Mouse (Mus musculus): ENCODE measurements around the gene Slc25a25. TPM values are rescaled to one million over a fixed set of nuclear protein-coding genes. Genes with fewer than 3 reads are reported as not detected.

The Slc25a25 gene
- total RNA-seq, 2 experiments from 2014 or later = 65.2 to 79.1 TPM

DNA sequence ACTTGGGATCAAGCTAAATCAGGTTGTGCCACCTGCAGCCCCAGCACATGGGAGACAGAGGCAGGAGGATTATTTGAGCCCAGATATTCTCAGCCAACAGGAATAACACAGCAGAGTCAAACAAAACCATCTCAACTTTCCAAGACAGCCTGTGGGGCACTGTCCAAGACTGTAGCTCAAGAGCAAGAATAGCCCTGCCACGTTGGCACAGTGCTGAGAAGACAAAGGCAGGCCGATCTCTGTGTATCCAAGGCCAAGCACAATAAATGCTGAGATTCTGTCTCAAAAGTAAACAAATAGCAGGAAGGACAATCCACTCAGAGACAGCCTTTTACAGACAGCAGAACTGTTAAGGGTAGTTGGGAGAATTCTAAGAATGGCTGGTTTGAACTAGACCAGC, 11.1 kb downstream of the Slc25a25 start:
- Histone ChIP-seq H3K4me3 (no peak overlapping the region), H3K27ac (no peak overlapping the region)
- intact Hi-C loops (cut with DNase I) = no loop called here
- no peak for TF ChIP-seq CTCF (IDR thresholded peaks at IDR 0.05)
- no peak for DNase-seq (ENCODE audit: extremely low spot score in 1 of 2, low spot score in 2 of 2)

- H3K4me3 ChIP-seq = no peak overlapping the region
- intact Hi-C loops (cut with DNase I) = no loop called here
- H3K27ac ChIP-seq = no peak overlapping the region
- no peak for TF ChIP-seq CTCF (IDR thresholded peaks at IDR 0.05)
- no peak for DNase-seq (ENCODE audit: extremely low spot score in 1 of 2, low spot score in 2 of 2)
Measured at GRCm38 (mm10) chr2:32439177-32439576, 12.1 kb downstream of the Slc25a25 start.

DNA sequence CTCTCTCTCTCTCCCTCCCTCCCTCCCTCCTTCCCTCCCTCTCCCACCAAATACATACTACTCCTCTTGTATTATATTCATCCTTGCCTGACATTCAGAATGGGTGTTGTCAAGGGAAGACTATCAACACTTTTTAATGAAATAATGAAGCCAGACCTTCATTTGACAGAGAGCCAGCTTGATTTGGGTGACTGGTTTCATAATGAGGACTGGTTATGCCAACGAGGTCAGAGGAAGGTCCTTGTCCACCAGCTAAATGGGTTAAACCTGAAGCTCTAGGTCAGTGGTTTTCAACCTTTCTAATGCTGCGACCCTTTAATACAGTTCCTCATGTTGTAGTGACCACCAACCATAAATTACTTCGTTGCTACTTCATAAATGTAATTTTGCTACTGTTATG, 12.5 kb downstream of the Slc25a25 start:
- H3K4me3 ChIP-seq = no peak overlapping the region
- TF ChIP-seq CTCF (IDR thresholded peaks at IDR 0.05) = no peak
- no peak overlapping the region for H3K27ac ChIP-seq
- no peak for DNase-seq (ENCODE audit: extremely low spot score in 1 of 2, low spot score in 2 of 2)
- intact Hi-C loops (cut with DNase I) = no loop called here

GRCm38 (mm10) chr2:32437612-32438166, 13.6 kb downstream of the Slc25a25 start:
- 0 out of 2 replicates have a peak overlapping the region, but pooled peaks have one; percentile 12 for H3K27ac ChIP-seq
- intact Hi-C loops (cut with DNase I) = no loop called here
- TF ChIP-seq CTCF (IDR thresholded peaks at IDR 0.05) = no peak

GRCm38 (mm10) chr2:32436686-32437372, 14.4 kb downstream of the Slc25a25 start:
- H3K4me3 ChIP-seq = no peak overlapping the region
- H3K27ac ChIP-seq = 0 out of 2 replicates have a peak overlapping the region, but pooled peaks have one; percentile 12
- TF ChIP-seq CTCF (IDR thresholded peaks at IDR 0.05) = no peak
- intact Hi-C loops (cut with DNase I) = no loop called here
- no peak for DNase-seq (ENCODE audit: extremely low spot score in 1 of 2, low spot score in 2 of 2)

More at GRCm38 (mm10) chr2:32437612-32438166, 13.6 kb downstream of the Slc25a25 start:
- no peak overlapping the region for H3K4me3 ChIP-seq
- DNase-seq (ENCODE audit: extremely low spot score in 1 of 2, low spot score in 2 of 2) = no peak

DNA sequence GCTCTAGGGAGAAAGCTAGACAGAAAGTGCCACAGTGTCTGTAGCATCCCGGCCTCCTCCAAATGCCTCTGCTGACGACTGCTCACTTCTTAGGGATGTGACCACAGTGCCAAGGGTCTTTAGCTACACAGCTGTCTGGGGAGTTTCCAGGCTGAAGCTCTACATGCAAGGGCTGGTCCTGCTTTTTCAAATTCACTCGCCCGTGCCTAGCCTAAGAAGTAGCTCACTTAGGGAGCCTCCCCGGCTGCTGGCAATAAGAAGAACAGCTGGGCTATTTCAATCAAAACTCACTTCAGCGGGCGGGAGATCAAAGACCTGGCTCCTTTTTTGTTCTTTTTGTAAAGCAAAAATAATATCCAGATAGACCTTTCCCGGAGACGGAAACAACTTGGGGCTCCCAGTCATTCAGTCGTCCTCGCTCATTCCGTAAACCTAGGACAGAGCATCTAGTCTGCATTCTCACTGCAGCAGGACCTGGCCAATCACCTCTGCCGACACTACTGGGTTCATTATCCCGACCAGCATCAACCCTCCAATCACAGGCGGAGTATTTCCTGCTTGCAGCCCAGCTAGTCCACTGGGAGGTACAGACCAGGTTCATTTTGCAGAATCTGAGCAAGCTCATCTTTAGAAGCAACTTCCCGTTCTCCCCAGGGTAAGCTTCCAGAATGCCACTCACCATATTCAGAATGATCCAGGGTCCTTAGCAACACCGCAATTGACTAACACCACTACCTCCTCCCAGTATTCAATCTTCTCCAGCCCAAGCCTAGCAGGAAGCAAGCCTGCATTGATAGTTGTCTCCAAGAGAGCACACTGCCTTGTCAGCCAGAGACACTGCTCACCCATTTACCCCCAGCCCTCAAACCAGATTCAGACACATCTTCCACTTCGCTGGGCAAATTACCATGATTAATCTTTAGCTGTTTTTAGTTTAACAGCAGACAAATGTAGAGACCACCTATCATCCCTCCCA, 20.3 kb downstream of the Slc25a25 start:
- DNase-seq (ENCODE audit: extremely low spot score in 1 of 2, low spot score in 2 of 2) = peak; percentile 81 to 84
- intact Hi-C loops (cut with DNase I) = loop anchor here (2.0 kb wide), 1 partner anchor 20 kb away; the partner anchor contains the start of genes Naif1 and Slc25a25

DNA sequence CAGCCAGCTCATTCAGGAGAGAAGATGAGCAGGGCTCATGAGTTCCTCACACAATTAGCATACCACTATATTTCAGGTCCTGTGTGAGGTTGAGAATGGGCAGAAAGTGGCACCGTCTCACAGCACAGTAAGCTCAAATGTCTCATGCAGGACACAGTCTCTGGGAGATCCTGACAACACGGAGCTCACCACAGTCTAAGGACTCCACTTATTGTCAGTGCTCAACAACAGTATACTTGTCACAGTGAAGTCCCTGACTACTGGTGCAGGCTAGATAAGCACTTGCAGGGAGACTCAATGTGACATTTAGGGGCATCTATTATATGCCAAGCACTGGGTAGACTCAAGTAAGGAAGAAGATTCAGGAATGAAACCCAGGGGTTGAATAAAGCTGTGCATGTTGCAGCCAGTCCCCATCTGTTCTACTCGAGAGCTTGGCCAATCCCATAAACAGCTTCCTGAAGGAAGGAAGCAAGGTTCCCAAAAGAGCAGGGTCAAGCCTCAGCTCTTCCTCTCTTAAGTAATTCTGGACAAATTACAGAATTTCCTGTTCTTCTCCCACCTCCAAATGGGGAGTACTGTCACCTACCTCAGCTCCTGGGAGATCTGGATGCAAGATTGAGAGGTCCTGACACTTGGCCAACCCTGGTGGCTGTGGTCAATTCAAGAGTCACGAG, 21.9 kb downstream of the Slc25a25 start:
- intact Hi-C loops (cut with DNase I) = no loop called here
- H3K27ac ChIP-seq = peak overlapping the region; percentile 72; the same call in 1 of the 2 replicates
- TF ChIP-seq CTCF (IDR thresholded peaks at IDR 0.05) = no peak
- peak overlapping the region; percentile 59 for H3K4me3 ChIP-seq
- DNase-seq (ENCODE audit: extremely low spot score in 1 of 2, low spot score in 2 of 2) = no peak

More for the DNA sequence above, 20.3 kb downstream of the Slc25a25 start:
- H3K4me3 ChIP-seq = peak overlapping the region; percentile 59
- TF ChIP-seq CTCF (IDR thresholded peaks at IDR 0.05) = no peak
- peak overlapping the region; percentile 90 for H3K27ac ChIP-seq

DNA sequence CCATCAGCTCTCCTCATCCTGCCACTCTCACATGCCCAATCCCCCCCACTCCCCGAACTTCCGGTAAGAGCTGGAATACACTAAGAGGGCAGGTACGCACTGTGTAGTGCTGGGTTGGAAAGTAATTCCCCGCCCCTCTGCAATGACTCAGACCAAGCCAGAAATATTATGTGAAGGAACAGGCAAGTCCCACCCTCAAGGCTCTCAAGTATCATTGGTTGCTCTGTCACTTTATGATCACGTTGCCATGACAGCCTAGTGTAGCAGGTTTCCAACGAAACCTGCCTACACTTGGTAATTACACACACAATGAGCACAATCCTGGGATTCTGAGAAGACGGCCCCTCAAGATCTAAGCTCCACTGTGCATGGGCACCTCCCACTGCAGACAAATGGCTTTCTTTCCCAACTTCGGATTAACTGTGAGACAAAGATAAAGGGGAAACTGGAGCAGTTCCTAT, 23.0 kb downstream of the Slc25a25 start:
- Histone ChIP-seq H3K4me3 (peak overlapping the region; percentile 59), H3K27ac (peak overlapping the region; percentile 72)
- intact Hi-C loops (cut with DNase I) = no loop called here
- peak; percentile 47 to 65 for DNase-seq (ENCODE audit: extremely low spot score in 1 of 2, low spot score in 2 of 2)
- TF ChIP-seq CTCF (IDR thresholded peaks at IDR 0.05) = no peak

DNA sequence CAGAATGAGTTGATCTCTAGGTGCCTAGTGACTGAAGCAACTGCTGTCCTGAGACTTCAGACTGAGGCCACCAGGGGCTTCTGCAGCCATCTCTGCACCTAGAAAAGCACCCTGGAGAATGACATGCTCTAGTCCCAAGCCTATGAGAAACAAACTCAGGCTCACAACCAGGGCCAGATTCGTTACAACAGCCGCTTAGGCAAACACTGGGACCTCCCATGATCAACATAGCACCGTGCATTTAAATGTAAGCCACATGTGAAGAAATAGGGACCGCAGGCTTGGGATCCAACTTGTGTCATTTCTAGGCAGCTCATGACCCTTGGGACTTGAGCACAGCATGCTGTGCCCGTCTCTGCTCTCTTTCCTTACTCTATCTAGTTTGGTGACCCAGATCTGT, 23.5 kb downstream of the Slc25a25 start:
- TF ChIP-seq CTCF (IDR thresholded peaks at IDR 0.05) = no peak; the same call in 1 of the 2 replicates
- no peak for DNase-seq (ENCODE audit: extremely low spot score in 1 of 2, low spot score in 2 of 2)
- Histone ChIP-seq H3K4me3 (peak overlapping the region; percentile 59), H3K27ac (peak overlapping the region; percentile 5; the same call in 1 of the 2 replicates)
- intact Hi-C loops (cut with DNase I) = no loop called here

GRCm38 (mm10) chr2:32426141-32426540, 25.1 kb downstream of the Slc25a25 start:
- DNase-seq (ENCODE audit: extremely low spot score in 1 of 2, low spot score in 2 of 2) = no peak
- intact Hi-C loops (cut with DNase I) = no loop called here
- Histone ChIP-seq H3K27ac (0 out of 2 replicates have a peak overlapping the region, but pooled peaks have one; percentile 24), H3K4me3 (no peak overlapping the region)
- no peak for TF ChIP-seq CTCF (IDR thresholded peaks at IDR 0.05)

- no peak overlapping the region for H3K4me3 ChIP-seq
- peak in 1 of 2 experiments; percentile 49 for DNase-seq (ENCODE audit: extremely low spot score in 1 of 2, low spot score in 2 of 2)
- intact Hi-C loops (cut with DNase I) = no loop called here
- peak overlapping the region; percentile 24; the same call in 1 of the 2 replicates for H3K27ac ChIP-seq
- TF ChIP-seq CTCF (IDR thresholded peaks at IDR 0.05) = no peak
Measured at GRCm38 (mm10) chr2:32425568-32425967, 25.7 kb downstream of the Slc25a25 start.

Measured in left cerebral cortex, adult 2 months (tissue).